Mouse (Mus musculus): ENCODE results near the gene Patz1. TPM values are rescaled to one million over a fixed set of nuclear protein-coding genes. Genes with fewer than 3 reads are reported as not detected.

The Patz1 gene
- 76.4 and 94.9 TPM in 2 replicates for polyA plus RNA-seq (2012; rRNA removed)

GRCm38 (mm10) chr11:3288521-3289301, at the start of gene Patz1:
Patz1 (plus strand) TSS chr11:3288874.

DNA sequence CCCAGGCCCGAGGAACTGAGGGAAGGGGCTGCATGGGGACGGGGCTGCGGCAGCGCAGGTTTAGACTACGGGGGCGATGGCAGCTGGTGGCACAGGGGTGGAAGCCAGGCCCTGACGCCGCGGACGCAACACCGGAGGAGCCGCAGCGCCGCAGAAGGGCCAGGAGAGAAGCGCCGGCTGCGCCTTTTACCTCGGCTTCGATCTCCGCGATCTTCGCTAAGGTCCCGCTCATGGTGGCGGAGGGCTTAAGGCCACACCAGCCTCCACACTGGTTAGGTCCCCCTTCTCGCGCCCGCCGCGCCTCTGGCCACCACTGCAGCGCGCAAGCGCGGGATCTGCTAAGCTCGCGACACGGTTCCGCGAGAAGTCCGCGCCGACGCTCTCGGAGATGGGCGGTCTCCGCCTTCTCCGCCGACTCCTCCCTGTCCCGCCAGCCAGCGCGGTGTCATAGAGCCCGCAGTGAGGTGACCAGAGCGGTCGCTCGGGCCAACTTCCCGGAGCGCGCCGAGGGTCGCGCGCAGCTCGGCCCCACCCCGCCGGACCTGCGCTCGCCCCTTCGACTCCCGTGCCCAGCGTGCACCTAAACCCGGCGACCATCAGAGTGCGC, 22.5 kb upstream of the Patz1 start, which contains the start of gene Drg1:
Gene Drg1, minus strand, starts transcription at position 337 of the 607 bp plus-strand sequence.

GRCm38 (mm10) chr11:3329891-3330451, 41.3 kb downstream of the Patz1 start, which contains the start of gene Pik3ip1:
Pik3ip1 (plus strand) TSS chr11:3330401.

Other genes starting within 250 kb of the Patz1 start
- 27.4 and 28.3 TPM in 2 replicates for gene Sfi1, start 95.4 kb upstream of the Patz1 start, polyA plus RNA-seq (2012; rRNA removed)
- gene Eif4enif1, start 86.5 kb upstream of the Patz1 start, polyA plus RNA-seq (2012; rRNA removed): 81.5 and 81.7 TPM in 2 replicates
- gene Drg1, start 22.5 kb upstream of the Patz1 start, polyA plus RNA-seq (2012; rRNA removed): 89.0 and 97.8 TPM in 2 replicates
- 20.1 and 23.3 TPM in 2 replicates for gene Pik3ip1, start 41.5 kb downstream of the Patz1 start, polyA plus RNA-seq (2012; rRNA removed)
- 165 and 178 TPM in 2 replicates for gene Limk2, start 120.3 kb downstream of the Patz1 start, polyA plus RNA-seq (2012; rRNA removed)
- gene Rnf185, start 163.5 kb downstream of the Patz1 start, polyA plus RNA-seq (2012; rRNA removed): 38.1 and 39.9 TPM in 2 replicates
- gene Pla2g3, start 199.4 kb downstream of the Patz1 start, polyA plus RNA-seq (2012; rRNA removed): 1.3 and 1.4 TPM in 2 replicates
- gene Inpp5j, start 215.9 kb downstream of the Patz1 start, polyA plus RNA-seq (2012; rRNA removed): 2.5 and 2.9 TPM in 2 replicates
- 63.3 and 92.8 TPM in 2 replicates for gene Selenom, start 225.8 kb downstream of the Patz1 start, polyA plus RNA-seq (2012; rRNA removed)

Data from central nervous system, embryonic 14 days (tissue).